Mouse (Mus musculus) cerebellum, adult 11-12 months (tissue): ENCODE measurements at regions not wholly inside any gene's neighbourhood (a gene's known extent, or its start where the extent isn't known, plus 50 kb on each side); places are given as distances from the start of the nearest gene placed in this dataset.

Experiments
- DNase-seq: peaks from one replicate; pipeline ENCODE4 v3.0.0; 2022

- no peak for DNase-seq
These were observed 202.4 kb upstream of the Sall1 start for GRCm38 (mm10) chr8:89246342-89246741.

- DNase-seq, result no peak
These were observed 201.3 kb upstream of the Sall1 start for GRCm38 (mm10) chr8:89245131-89245751.

- no peak for DNase-seq
These were observed 197.7 kb upstream of the Sall1 start for GRCm38 (mm10) chr8:89241686-89242085.

GRCm38 (mm10) chr8:89239626-89240025 is 195.7 kb upstream of the Sall1 start:
- DNase-seq, result no peak

- no peak for DNase-seq
These were observed 190.1 kb upstream of the Sall1 start for GRCm38 (mm10) chr8:89234041-89234440.

- no peak for DNase-seq
These were observed 188.4 kb upstream of the Sall1 start for GRCm38 (mm10) chr8:89232318-89232717.

- no peak for DNase-seq
These were observed 185.2 kb upstream of the Sall1 start for GRCm38 (mm10) chr8:89229144-89229543.

- DNase-seq, result no peak
These were observed 176.9 kb upstream of the Sall1 start for GRCm38 (mm10) chr8:89220870-89221269.

GRCm38 (mm10) chr8:89220381-89220780 is 176.4 kb upstream of the Sall1 start:
- DNase-seq, result no peak

GRCm38 (mm10) chr8:89219156-89219555 is 175.2 kb upstream of the Sall1 start:
- no peak for DNase-seq

- DNase-seq, result no peak
These were observed 173.7 kb upstream of the Sall1 start for GRCm38 (mm10) chr8:89217689-89218088.

- DNase-seq, result no peak
These were observed 168.0 kb upstream of the Sall1 start for GRCm38 (mm10) chr8:89211931-89212330.

GRCm38 (mm10) chr8:89210684-89211083 is 166.7 kb upstream of the Sall1 start:
- DNase-seq, result no peak

- DNase-seq, result no peak
These were observed 163.9 kb upstream of the Sall1 start for GRCm38 (mm10) chr8:89207891-89208290.

- DNase-seq, result no peak
These were observed 158.6 kb upstream of the Sall1 start for GRCm38 (mm10) chr8:89202484-89203096.

GRCm38 (mm10) chr8:89200301-89200700 is 156.3 kb upstream of the Sall1 start:
- DNase-seq, result no peak

GRCm38 (mm10) chr8:89185314-89185713 is 141.4 kb upstream of the Sall1 start:
- DNase-seq, result no peak

- no peak for DNase-seq
These were observed 131.7 kb upstream of the Sall1 start for GRCm38 (mm10) chr8:89175631-89176030.

- DNase-seq, result no peak
These were observed 127.6 kb upstream of the Sall1 start for GRCm38 (mm10) chr8:89171561-89171960.

- DNase-seq, result no peak
These were observed 125.5 kb upstream of the Sall1 start for GRCm38 (mm10) chr8:89169484-89169883.

- DNase-seq, result no peak
These were observed 123.1 kb upstream of the Sall1 start for GRCm38 (mm10) chr8:89167026-89167425.

- no peak for DNase-seq
These were observed 112.9 kb upstream of the Sall1 start for GRCm38 (mm10) chr8:89156909-89157308.

GRCm38 (mm10) chr8:89153605-89154004 is 109.6 kb upstream of the Sall1 start:
- no peak for DNase-seq

GRCm38 (mm10) chr8:89152867-89153595 is 109.1 kb upstream of the Sall1 start:
- DNase-seq, result no peak
